Mouse (Mus musculus): ENCODE data around the gene Foxn3.

- TF ChIP-seq CTCF (IDR thresholded peaks at IDR 0.05; ENCODE audit: low read depth, low read length) (no peak), POLR2A (IDR thresholded peaks at IDR 0.05; ENCODE audit: extremely low read depth, insufficient read depth, low read length) (no peak)
Measured at GRCm38 (mm10) chr12:99263592-99264335, 299.6 kb downstream of the Foxn3 start.

Data from liver, adult 2 months (tissue).